Mouse (Mus musculus) liver, embryonic 13.5 days (tissue): Measurements from ENCODE around the gene Id3. TPM values are rescaled to one million over a fixed set of nuclear protein-coding genes. Genes with fewer than 3 reads are reported as not detected.

ENCODE experiments used
- ATAC-seq: fragments of 200-750 bp; cut with Nextera tagmentation; 2 replicates; pipeline ENCODE4 v1.8.0; 2017; ENCODE audit warnings: low read depth, mild to moderate bottlenecking, moderate number of reproducible peaks, moderate library complexity
- DNase-seq: peaks from one replicate; pipeline ENCODE4 v3.0.0; 2022
- H3K27ac ChIP-seq: fragments of 300-500 bp; sonication (generic); 2 replicates; pipeline ENCODE4 v1.5.1; 2015; ENCODE audit warnings: moderate library complexity, mild to moderate bottlenecking, inconsistent platforms
- H3K27me3 ChIP-seq: fragments of 300-500 bp; sonication (generic); 2 replicates; pipeline ENCODE4 v1.6.1; 2015; ENCODE audit warnings: mild to moderate bottlenecking, inconsistent platforms
- H3K36me3 ChIP-seq: fragments of 300-500 bp; sonication (generic); 2 replicates; pipeline ENCODE4 v1.6.1; 2015; ENCODE audit warnings: mild to moderate bottlenecking, inconsistent platforms
- H3K4me1 ChIP-seq: fragments of 300-500 bp; sonication (generic); replicated peaks from 2 replicates; pipeline ENCODE4 v1.6.1; 2015; ENCODE audit warnings: inconsistent platforms
- H3K4me2 ChIP-seq: fragments of 300-500 bp; sonication (generic); 2 replicates; pipeline ENCODE4 v1.6.1; 2015; ENCODE audit warnings: inconsistent platforms, mild to moderate bottlenecking, moderate library complexity
- H3K4me3 ChIP-seq: fragments of 300-500 bp; sonication (generic); replicated peaks from 2 replicates; pipeline ENCODE4 v1.5.1; 2015; ENCODE audit warnings: mild to moderate bottlenecking, inconsistent platforms
- H3K9ac ChIP-seq: fragments of 300-500 bp; sonication (generic); 2 replicates; pipeline ENCODE4 v1.6.1; 2015; ENCODE audit warnings: mild to moderate bottlenecking, inconsistent platforms
- H3K9me3 ChIP-seq: fragments of 300-500 bp; sonication (generic); replicated peaks from 2 replicates; pipeline ENCODE4 v1.6.1; 2016; ENCODE audit warnings: inconsistent platforms
- WGBS: fragments of 180-500 bp; shearing (Covaris S2); methylation state at CpG from one replicate; pipeline ENCODE4 v1.1.7; 2015; ENCODE audit not compliant: insufficient replicate concordance; 5-methylcytosine and 5-hydroxymethylcytosine counted together
- polyA plus RNA-seq: library from polyadenylated mRNA; unstranded; fragments of >200 nt; fragmentation: Nextera tagmentation; extraction: Ambion mirVana; gene quantifications from 2 replicates; pipeline ENCODE4 v1.2.1, GENCODE M21; 2015

Gene Id3
- polyA plus RNA-seq, 1 experiment from 2014 or later = 51.3 TPM

DNA sequence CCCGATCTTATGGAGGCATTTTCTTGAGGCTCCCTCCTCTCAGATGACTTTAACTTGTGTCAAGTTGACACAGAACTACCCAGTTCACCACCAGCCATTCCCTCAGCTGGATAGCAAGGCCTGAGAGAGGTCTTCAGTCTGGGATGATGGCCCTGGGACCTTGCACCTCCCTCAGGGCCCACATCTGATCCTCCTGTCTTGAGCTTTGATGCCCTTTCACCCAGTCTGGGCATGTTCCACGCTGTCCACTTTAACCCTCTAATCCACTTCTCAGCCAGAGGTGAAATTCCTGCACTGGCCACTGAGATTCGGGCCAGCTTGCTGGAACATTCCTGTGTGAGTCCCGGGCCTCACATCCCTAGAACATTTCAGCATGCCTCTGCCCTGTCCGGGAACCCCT is 17.3 kb upstream of the Id3 start:
- H3K4me1 ChIP-seq = peaks cover 10% of the 10 kb centered on the region; the same call in 1 of the 2 replicates
- H3K9me3 ChIP-seq = no peaks in the 10 kb centered on the region
- no peaks in the 10 kb centered on the region for H3K36me3 ChIP-seq
- no peak overlapping the region for H3K27ac ChIP-seq
- H3K4me2 ChIP-seq = no peak overlapping the region
- peaks cover 16% of the 10 kb centered on the region for H3K27me3 ChIP-seq
- WGBS = 65% methylated on average over 5 of the region's 5 CpGs
- DNase-seq (no peak), ATAC-seq (no peak)
- H3K9ac ChIP-seq = no peak overlapping the region
- H3K4me3 ChIP-seq = no peak overlapping the region

DNA sequence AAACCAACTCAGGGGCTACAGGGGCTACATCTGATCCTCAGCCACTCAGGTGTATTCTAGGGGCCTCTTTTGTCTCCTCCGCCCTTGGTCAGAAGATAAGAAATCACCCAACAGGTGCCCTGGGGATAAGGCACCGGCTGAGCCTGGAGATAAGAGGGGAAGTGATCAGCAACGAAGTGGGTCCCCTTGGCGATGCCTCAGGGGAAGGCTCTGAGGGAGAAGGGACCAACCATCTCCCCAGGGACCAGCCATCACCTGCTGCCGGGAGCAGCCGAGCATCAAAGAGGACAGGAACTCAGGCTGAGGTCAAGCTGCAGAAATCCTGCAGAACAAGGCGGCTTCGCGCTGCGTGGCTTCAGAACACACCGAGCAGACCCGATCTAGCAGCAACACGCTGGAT is 15.6 kb upstream of the Id3 start:
- no peaks in the 10 kb centered on the region for H3K9me3 ChIP-seq
- WGBS = 42% methylated on average over 13 of the region's 13 CpGs
- ATAC-seq = no peak
- no peak overlapping the region for H3K27ac ChIP-seq
- H3K27me3 ChIP-seq = peaks cover 27% of the 10 kb centered on the region
- no peaks in the 10 kb centered on the region for H3K36me3 ChIP-seq
- no peak overlapping the region for H3K9ac ChIP-seq
- H3K4me1 ChIP-seq = peaks cover 10% of the 10 kb centered on the region; the same call in 1 of the 2 replicates
- DNase-seq = no peak
- H3K4me3 ChIP-seq = no peak overlapping the region
- no peak overlapping the region for H3K4me2 ChIP-seq

DNA sequence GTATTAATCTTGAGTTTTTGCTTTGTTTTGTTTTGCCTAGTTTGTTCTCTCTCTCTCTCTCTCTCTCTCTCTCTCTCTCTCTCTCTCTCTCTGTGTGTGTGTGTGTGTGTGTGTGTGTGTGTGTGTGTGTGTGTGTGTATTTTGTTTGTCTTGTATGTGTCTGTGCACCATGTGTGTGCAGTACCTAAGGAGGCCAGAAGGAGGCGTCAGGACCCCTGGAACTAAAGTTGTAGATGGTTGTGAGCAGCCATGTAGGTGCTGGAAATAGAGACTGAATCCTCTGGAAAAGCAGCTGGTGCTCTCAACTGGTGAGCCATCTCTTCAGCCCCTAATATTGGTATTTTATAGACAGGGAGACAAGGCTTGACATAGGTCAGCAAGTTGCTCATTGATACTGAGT is 13.5 kb upstream of the Id3 start:
- no peaks in the 10 kb centered on the region for H3K9me3 ChIP-seq
- H3K4me1 ChIP-seq = peaks cover 10% of the 10 kb centered on the region; the same call in 1 of the 2 replicates
- no peak overlapping the region for H3K4me3 ChIP-seq
- DNase-seq (no peak), ATAC-seq (no peak)
- H3K36me3 ChIP-seq = no peaks in the 10 kb centered on the region
- no peak overlapping the region for H3K4me2 ChIP-seq
- peaks cover 49% of the 10 kb centered on the region for H3K27me3 ChIP-seq
- H3K9ac ChIP-seq = no peak overlapping the region
- H3K27ac ChIP-seq = no peak overlapping the region
- 67% methylated on average over 1 of the region's 1 CpGs for WGBS

DNA sequence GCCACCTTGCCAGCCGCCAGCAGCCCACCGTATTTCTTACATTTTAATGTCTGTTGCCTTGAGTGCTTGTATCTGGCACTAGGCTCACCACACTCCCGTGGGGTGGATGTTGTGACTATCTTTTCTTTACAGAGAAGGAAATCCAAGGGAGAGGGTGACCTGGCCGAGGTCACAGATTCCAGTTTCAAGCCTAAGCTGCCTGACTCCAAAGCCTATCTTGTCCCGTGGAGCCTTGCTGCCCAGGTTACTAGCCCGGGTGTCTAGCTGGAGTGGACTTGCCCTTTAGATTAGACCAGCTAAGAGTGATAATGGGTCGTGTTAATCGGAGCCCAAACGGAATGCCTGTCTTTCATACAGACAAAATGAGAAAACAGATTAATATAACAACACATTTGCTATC is 9.5 kb upstream of the Id3 start:
- H3K4me2 ChIP-seq = no peak overlapping the region
- H3K9me3 ChIP-seq = no peaks in the 10 kb centered on the region
- H3K9ac ChIP-seq = no peak overlapping the region
- H3K4me1 ChIP-seq = peaks cover 15% of the 10 kb centered on the region; the same call in 1 of the 2 replicates
- H3K4me3 ChIP-seq = no peak overlapping the region
- WGBS = 18% methylated on average over 9 of the region's 9 CpGs
- H3K36me3 ChIP-seq = no peaks in the 10 kb centered on the region
- DNase-seq (no peak), ATAC-seq (no peak)
- no peak overlapping the region for H3K27ac ChIP-seq
- H3K27me3 ChIP-seq = peaks cover 77% of the 10 kb centered on the region

DNA sequence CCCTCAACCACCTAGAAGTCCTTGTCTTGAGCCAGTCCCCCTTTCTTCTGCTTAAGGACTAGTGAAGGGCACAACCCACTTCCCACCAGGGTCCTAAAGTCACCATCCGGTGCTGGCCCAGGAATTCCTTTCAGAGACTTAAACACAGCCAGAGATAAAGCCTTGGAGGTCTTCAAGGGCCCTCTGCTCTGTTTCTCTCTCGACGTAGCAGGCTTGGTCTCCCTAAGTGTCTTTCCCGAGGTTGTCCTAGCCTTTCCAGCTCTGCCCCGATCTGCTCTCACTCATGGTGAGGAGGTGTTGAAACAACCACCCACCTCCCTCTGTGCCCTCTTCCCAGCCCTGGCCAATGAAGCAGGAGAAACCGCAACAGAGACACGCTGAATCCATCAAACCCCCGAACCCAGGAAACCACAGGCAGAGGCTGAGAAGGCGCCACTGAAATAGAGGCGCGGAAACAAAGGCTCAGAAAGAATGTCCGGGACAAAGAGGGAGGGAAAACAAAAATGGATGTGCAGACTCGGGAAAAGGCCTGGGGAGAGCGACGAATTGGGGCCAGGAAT is 8.8 kb upstream of the Id3 start:
- peak overlapping the region; percentile 63 for H3K27ac ChIP-seq
- WGBS = 2% methylated on average over 15 of the region's 15 CpGs
- H3K9ac ChIP-seq = peak overlapping the region; percentile 39; the same call in 1 of the 2 replicates
- no peak for ATAC-seq
- H3K9me3 ChIP-seq = no peaks in the 10 kb centered on the region
- H3K4me1 ChIP-seq = peaks cover 19% of the 10 kb centered on the region
- H3K4me2 ChIP-seq = peak overlapping the region; percentile 59
- DNase-seq = no peak
- H3K27me3 ChIP-seq = peaks cover 84% of the 10 kb centered on the region
- H3K36me3 ChIP-seq = no peaks in the 10 kb centered on the region
- peak overlapping the region; percentile 39 for H3K4me3 ChIP-seq

DNA sequence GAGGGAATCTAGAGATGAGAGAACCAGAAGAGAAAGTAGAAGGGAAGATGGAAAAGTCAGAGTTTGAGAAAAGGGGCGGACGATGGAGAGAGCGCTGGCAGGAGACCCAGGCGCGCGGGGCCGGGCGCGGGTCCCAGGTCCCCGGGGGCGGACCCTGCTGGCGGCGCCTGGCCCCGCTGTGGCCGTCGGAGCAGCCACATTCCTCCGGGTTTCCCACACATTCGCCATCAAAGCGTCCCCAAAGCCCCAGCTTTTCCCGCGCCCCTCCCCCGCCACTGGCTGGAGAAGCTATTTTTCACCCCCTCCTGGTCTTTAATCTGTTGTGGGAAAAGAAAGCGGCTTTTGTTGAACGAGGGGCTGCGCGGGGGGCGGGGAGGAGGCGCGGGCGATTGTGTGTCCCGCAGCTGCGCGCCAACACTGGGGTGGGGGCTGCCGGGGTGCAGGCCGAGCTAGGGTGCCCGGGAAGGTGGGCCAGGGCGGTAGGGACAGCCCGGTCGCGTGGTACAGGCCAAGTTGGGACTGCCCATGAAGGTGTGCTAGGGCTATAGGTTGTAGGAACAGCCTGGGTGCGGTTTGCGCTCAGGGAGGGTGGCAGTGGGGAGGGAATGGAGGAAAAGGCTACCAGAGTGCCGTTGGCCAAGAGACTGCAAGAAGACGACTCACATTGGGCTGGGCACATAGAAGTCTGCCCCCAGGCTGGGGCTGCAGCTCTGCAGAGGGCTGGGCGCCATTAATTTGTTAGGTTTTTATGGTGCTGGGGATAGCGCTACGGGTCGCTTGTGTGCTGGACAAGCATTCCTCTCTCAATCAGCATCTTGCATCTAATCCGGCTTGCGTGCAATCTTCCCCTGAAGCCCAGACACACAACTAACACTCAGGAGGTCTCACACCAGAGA is 8.1 kb upstream of the Id3 start:
- peaks cover 91% of the 10 kb centered on the region for H3K27me3 ChIP-seq
- no peak for ATAC-seq
- H3K4me1 ChIP-seq = peaks cover 27% of the 10 kb centered on the region
- H3K36me3 ChIP-seq = no peaks in the 10 kb centered on the region
- H3K4me2 ChIP-seq = peak overlapping the region; percentile 59
- WGBS = 5% methylated on average over 50 of the region's 50 CpGs
- H3K9me3 ChIP-seq = no peaks in the 10 kb centered on the region
- H3K9ac ChIP-seq = peak overlapping the region; percentile 39; the same call in 1 of the 2 replicates
- H3K27ac ChIP-seq = peak overlapping the region; percentile 63
- H3K4me3 ChIP-seq = peak overlapping the region; percentile 39
- DNase-seq = no peak

DNA sequence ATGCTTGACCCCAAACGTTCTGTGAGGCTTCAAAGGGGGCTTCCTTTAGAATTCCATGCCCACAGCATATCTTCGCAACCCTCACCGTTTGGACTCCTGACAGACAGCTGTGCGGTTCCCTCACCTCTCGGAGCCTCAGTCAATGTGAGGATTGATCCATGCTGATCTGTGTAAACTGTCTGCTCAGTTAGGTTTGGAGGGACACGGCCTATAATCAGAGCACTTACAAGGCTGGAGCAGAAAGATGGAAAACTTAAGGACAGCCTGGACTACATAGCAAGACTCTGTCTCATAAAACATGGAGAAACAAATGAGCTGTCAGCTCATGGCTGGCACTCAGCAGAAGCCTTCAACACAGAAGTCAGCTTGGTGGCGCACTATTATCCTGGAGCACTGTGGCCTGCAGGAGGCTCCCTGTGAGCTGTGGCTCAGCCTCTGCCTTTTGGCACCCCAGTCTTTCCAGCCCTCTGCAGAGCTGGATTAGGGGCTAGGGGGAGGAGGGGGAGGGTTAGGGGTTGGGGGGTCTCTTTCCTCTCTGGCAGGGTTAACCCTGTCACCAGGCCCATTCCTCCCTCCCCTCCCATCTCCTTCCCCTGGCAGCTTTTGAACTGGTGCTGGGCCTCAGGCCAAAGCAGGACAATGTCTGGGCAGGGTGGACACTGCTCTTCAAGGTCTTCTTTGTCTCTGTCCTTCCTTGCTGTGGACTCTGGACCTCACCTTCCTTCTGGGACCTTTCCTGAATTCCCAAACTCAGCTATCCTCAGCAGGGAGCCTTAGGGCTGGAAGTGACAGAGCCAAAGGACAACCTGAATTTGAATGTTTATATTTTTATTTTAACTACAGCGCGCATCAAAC is 7.2 kb upstream of the Id3 start:
- peak overlapping the region; percentile 63; the same call in 1 of the 2 replicates for H3K27ac ChIP-seq
- no peaks in the 10 kb centered on the region for H3K9me3 ChIP-seq
- no peak overlapping the region for H3K4me3 ChIP-seq
- no peak overlapping the region for H3K4me2 ChIP-seq
- DNase-seq (no peak), ATAC-seq (no peak)
- H3K4me1 ChIP-seq = peaks cover 35% of the 10 kb centered on the region
- WGBS = 43% methylated on average over 9 of the region's 9 CpGs
- H3K9ac ChIP-seq = no peak overlapping the region
- H3K27me3 ChIP-seq = peaks cover 96% of the 10 kb centered on the region
- no peaks in the 10 kb centered on the region for H3K36me3 ChIP-seq

DNA sequence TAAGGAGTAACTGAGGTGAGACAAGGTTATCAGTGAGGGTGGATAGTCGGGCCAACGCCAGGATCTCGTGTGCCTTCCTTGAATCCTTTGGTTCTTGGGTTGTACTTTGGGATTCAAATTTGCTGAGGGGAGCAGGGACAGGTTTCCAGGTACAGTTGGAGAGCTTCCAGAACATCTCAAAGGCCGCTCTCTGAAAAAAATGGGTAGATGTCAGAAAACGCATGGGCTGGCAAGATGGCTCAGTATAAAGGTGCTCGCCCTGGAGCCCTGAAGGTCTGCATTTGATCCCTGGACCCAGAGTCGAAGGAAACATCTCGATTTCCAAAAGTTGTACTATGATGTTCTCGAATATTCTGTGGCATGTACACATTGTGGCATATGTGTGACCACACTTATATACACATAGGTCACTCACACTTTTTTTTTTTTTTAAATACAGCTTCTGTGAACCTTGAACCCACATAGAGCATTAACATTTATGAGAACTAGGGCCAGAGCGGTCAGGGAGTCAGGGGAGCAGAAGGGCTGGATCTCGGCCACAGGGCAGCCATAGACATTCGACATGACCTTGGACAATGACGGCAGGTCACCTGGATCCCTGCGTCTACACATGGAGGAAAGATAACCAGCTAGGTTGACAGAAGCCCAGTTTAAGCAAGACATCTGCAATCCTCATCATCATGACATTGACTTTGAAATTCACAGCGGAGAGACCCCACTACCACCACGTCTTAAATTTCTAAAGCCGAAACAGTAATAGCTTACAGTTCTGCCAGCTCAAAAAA is 3.8 kb upstream of the Id3 start:
- Histone ChIP-seq H3K4me2 (no peak overlapping the region), H3K4me1 (peaks cover 59% of the 10 kb centered on the region), H3K27ac (no peak overlapping the region), H3K9ac (no peak overlapping the region), H3K36me3 (no peaks in the 10 kb centered on the region), H3K9me3 (no peaks in the 10 kb centered on the region), H3K27me3 (peaks cover 100% of the 10 kb centered on the region), H3K4me3 (no peak overlapping the region)
- WGBS = 48% methylated on average over 17 of the region's 17 CpGs
- ATAC-seq (no peak), DNase-seq (no peak)

DNA sequence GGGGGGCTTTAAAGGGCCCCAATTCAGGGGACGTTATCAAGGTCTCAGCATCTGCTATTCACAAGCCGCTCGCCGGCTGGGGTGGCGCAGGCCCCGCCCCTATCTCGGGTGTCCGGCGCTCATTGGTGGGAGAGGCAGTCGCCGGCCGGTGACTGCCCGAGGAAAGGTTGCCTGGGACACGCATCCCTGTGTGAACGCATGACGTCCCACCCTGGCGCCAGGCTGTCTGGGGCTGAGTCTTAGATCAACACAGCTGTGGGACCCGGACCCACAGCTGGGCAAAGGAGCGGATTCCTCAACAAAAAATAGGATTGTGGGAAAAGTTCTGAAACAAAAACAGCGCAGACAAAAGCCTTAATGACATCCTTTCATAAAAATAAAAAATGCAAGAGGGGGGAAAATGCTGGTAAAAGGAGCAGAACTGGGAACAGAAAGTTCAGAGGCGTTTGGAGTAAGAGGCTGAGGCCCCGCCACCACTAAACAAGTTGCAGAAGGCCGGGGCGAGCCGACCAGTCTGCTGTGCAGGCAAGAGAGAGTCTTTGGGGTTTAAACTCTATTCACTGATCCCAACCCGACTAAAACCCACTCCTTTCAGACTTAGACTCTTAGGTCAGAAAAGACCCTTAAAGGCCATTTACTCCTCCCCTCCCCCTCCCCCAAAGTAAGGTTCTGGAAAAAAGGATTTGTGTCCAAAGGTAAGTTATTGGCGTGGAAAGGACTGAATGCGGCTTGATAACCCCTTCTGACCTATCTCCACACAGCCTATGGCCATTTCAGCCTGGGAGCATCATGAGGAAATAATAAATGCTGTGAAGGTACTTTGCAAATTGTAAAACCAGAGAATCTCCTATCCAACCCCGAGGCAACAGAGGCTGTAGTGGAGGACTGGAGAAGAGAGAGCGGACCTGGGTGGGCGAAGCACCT is 2.7 kb upstream of the Id3 start:
- DNase-seq (peak; percentile 69), ATAC-seq (peak; percentile 65)
- Histone ChIP-seq H3K27ac (peak overlapping the region; percentile 78), H3K36me3 (no peaks in the 10 kb centered on the region), H3K27me3 (peaks cover 100% of the 10 kb centered on the region), H3K4me1 (peaks cover 58% of the 10 kb centered on the region), H3K4me2 (peak overlapping the region; percentile 49), H3K9ac (0 out of 2 replicates have a peak overlapping the region, but pooled peaks have one; percentile 14), H3K9me3 (no peaks in the 10 kb centered on the region), H3K4me3 (peak overlapping the region; percentile 8; the same call in 1 of the 2 replicates)
- 13% methylated on average over 31 of the region's 31 CpGs for WGBS
